Mouse (Mus musculus) liver, embryonic 15.5 days (tissue): ENCODE measurements around the gene Tas2r119. TPM values are rescaled to one million over a fixed set of nuclear protein-coding genes. Genes with fewer than 3 reads are reported as not detected.
"Not testable (repeated sequence)": the region's sequence is repeated elsewhere in the genome, so short reads cannot be mapped to it uniquely, and the experiment has no call there.

Experiments
- ATAC-seq: fragments of 200-750 bp; cut with Nextera tagmentation; 2 replicates; pipeline ENCODE4 v1.8.0; 2017; ENCODE audit warnings: moderate number of reproducible peaks, mild to moderate bottlenecking, moderate library complexity; ENCODE audit not compliant: insufficient read depth
- H3K27ac ChIP-seq: fragments of 300-500 bp; sonication (generic); replicated peaks from 2 replicates; pipeline ENCODE4 v1.5.1; 2015; ENCODE audit warnings: mild to moderate bottlenecking, inconsistent platforms
- H3K27me3 ChIP-seq: fragments of 300-500 bp; sonication (generic); 2 replicates; pipeline ENCODE4 v1.6.1; 2015; ENCODE audit warnings: mild to moderate bottlenecking, inconsistent platforms
- H3K36me3 ChIP-seq: fragments of 300-500 bp; sonication (generic); replicated peaks from 2 replicates; pipeline ENCODE4 v1.6.1; 2015; ENCODE audit warnings: moderate library complexity, mild to moderate bottlenecking, inconsistent platforms
- H3K4me1 ChIP-seq: fragments of 300-500 bp; sonication (generic); replicated peaks from 2 replicates; pipeline ENCODE4 v1.6.1; 2015; ENCODE audit warnings: inconsistent platforms
- H3K4me2 ChIP-seq: fragments of 300-500 bp; sonication (generic); 2 replicates; pipeline ENCODE4 v1.6.1; 2015; ENCODE audit warnings: moderate library complexity, mild to moderate bottlenecking, inconsistent platforms
- H3K4me3 ChIP-seq: fragments of 300-500 bp; sonication (generic); replicated peaks from 2 replicates; pipeline ENCODE4 v1.5.1; 2015; ENCODE audit warnings: mild to moderate bottlenecking, inconsistent platforms
- H3K9ac ChIP-seq: fragments of 300-500 bp; sonication (generic); 2 replicates; pipeline ENCODE4 v1.6.1; 2015; ENCODE audit warnings: moderate library complexity, mild to moderate bottlenecking, inconsistent platforms
- H3K9me3 ChIP-seq: fragments of 300-500 bp; sonication (generic); replicated peaks from 2 replicates; pipeline ENCODE4 v1.6.1; 2016; ENCODE audit warnings: inconsistent platforms
- WGBS: fragments of 180-500 bp; shearing (Covaris S2); methylation state at CpG from one replicate; pipeline ENCODE4 v1.1.7; 2015; ENCODE audit warnings: mixed read lengths; ENCODE audit not compliant: insufficient replicate concordance; 5-methylcytosine and 5-hydroxymethylcytosine counted together
- polyA plus RNA-seq: library from polyadenylated mRNA; unstranded; fragments of >200 nt; fragmentation: Nextera tagmentation; extraction: Ambion mirVana; gene quantifications from 2 replicates; pipeline ENCODE4 v1.2.1, GENCODE M21; 2015

The Tas2r119 gene
- polyA plus RNA-seq, 1 experiment from 2014 or later, result not detected

DNA sequence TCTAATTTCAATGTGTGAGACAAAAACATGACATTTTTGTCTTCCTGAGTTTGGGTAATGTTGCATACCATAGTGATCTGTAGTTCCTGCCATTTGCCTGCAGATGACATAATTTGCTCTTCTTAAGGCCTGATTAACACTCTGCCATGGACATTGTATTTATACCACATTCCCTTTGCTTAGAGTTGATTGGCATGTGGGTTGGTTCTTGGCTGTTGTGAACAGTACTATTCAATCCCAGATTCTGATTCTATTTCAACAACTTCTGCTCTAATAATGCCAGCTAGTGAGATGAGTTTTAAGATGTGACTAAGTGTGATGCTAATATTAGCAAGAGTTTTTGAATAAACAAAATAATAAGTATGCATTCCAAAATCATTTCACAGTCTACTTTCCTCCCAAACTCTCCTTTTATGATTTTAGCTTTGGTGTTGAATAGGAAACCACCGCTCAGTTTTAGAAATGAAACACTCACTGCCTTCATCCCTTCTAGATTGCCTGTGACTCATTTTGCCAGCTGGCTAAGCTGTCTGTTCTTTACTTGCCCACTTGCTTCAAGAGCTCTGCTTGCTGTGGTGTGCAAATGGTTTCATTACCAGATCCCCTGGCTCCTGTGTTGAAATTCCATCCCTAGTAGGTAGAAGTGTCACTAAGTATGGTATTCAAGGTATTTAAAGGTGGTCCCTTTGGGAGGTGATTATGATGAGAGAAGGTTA is 3.1 kb downstream of the Tas2r119 start:
- 74% methylated on average over 1 of the region's 1 CpGs for WGBS
- Histone ChIP-seq H3K9ac (no peak overlapping the region), H3K4me2 (no peak overlapping the region), H3K4me3 (no peak overlapping the region), H3K9me3 (no peaks in the 10 kb centered on the region), H3K4me1 (no peaks in the 10 kb centered on the region), H3K36me3 (no peaks in the 10 kb centered on the region), H3K27ac (no peak overlapping the region), H3K27me3 (no peaks in the 10 kb centered on the region)
- no peak for ATAC-seq

DNA sequence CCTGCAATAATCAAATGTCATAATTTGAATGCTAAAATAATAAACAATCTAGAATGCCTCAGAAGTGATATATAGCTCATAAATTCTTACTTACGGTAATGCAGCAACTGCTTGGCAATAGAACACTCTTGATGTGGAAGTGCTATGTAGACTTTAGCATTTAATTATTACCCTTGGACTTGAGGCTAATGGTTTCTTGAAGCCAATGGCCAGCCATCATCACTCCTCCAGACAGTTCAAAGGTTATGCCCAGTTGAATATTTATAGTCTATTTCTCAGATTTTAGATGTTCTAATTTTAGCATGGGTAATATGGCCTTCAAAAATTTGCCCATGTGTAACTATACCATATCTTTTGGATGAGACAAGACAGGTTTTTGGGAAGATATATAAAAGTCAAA is 4.9 kb downstream of the Tas2r119 start:
- H3K4me1 ChIP-seq, result no peaks in the 10 kb centered on the region
- no peak overlapping the region for H3K4me2 ChIP-seq
- no peak overlapping the region for H3K9ac ChIP-seq
- H3K27ac ChIP-seq, result no peak overlapping the region
- H3K27me3 ChIP-seq, result no peaks in the 10 kb centered on the region
- H3K9me3 ChIP-seq, result no peaks in the 10 kb centered on the region
- ATAC-seq, result no peak
- 85% methylated on average over 1 of the region's 1 CpGs for WGBS
- no peak overlapping the region for H3K4me3 ChIP-seq
- H3K36me3 ChIP-seq, result no peaks in the 10 kb centered on the region

DNA sequence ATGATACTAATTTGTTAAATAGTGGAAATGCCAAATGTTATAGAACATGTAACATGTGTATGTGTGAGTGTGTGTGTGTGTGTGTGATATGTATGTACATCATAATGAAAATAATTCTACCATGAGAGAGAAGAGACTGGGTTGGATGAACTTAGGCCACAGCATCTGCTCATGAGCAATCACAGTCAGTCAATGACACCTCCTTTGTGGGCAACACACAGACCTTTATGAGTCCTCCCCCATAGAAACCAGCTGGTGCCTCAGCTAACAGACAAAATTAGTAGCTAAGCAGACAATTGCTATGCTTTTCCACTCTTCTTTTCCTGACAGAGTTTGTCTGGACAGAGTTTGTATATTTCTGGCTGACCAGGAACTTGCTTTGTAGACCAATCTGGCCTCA is 7.9 kb downstream of the Tas2r119 start:
- no peak overlapping the region for H3K4me2 ChIP-seq
- H3K36me3 ChIP-seq, result no peaks in the 10 kb centered on the region
- no peaks in the 10 kb centered on the region for H3K4me1 ChIP-seq
- H3K27ac ChIP-seq, result no peak overlapping the region
- H3K9ac ChIP-seq, result no peak overlapping the region
- H3K27me3 ChIP-seq, result no peaks in the 10 kb centered on the region
- H3K9me3 ChIP-seq, result no peaks in the 10 kb centered on the region
- no peak overlapping the region for H3K4me3 ChIP-seq
- no peak for ATAC-seq

DNA sequence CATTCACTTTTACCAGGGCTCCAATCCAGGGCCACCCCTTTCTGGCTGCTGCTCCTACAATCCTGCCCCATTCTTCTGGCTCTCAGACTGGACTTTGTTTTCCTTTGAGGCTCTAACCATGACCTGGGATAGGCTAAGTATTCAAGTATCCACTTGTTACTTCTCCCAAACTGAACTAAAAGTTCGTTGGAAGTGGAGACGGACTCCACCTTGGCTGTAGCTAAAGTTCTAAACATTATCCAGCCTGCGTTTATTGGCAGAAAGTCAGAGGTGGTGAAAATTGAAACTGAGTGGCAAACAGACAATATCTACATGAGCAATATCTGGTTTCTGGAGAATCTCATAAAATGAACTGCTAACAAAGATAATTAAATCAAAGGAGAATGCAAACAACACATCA is 12.8 kb downstream of the Tas2r119 start:
- H3K9ac ChIP-seq, result no peak overlapping the region
- no peaks in the 10 kb centered on the region for H3K27me3 ChIP-seq
- WGBS, result 64% methylated on average over 3 of the region's 3 CpGs
- ATAC-seq, result no peak
- no peak overlapping the region for H3K4me2 ChIP-seq
- H3K4me3 ChIP-seq, result no peak overlapping the region
- H3K9me3 ChIP-seq, result no peaks in the 10 kb centered on the region
- H3K4me1 ChIP-seq, result no peaks in the 10 kb centered on the region
- H3K27ac ChIP-seq, result no peak overlapping the region
- no peaks in the 10 kb centered on the region for H3K36me3 ChIP-seq

DNA sequence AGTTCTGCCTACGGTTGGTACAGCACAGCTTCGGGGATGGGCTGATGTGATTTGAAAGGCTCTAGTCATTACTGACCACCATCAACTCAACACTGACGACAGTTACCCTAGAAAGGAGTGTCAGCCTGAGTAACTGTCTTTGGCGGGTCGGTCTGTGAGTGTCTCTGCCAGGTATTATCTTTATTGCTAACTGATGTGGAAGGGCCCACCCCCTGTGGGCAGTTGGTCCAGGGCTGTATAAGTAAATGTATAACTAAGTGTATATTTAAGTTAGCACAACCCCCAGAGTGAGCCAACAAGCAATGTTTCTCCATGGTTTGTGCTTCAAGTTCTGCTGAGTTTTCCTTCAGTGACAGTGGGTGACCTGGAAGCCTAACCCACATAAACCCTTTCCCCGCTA is 13.3 kb downstream of the Tas2r119 start:
- no peaks in the 10 kb centered on the region for H3K9me3 ChIP-seq
- H3K27me3 ChIP-seq, result no peaks in the 10 kb centered on the region
- ATAC-seq, result no peak
- H3K4me1 ChIP-seq, result no peaks in the 10 kb centered on the region
- no peak overlapping the region for H3K4me2 ChIP-seq
- WGBS, result 54% methylated on average over 6 of the region's 6 CpGs
- H3K4me3 ChIP-seq, result no peak overlapping the region
- no peak overlapping the region for H3K9ac ChIP-seq
- H3K36me3 ChIP-seq, result no peaks in the 10 kb centered on the region
- H3K27ac ChIP-seq, result no peak overlapping the region

DNA sequence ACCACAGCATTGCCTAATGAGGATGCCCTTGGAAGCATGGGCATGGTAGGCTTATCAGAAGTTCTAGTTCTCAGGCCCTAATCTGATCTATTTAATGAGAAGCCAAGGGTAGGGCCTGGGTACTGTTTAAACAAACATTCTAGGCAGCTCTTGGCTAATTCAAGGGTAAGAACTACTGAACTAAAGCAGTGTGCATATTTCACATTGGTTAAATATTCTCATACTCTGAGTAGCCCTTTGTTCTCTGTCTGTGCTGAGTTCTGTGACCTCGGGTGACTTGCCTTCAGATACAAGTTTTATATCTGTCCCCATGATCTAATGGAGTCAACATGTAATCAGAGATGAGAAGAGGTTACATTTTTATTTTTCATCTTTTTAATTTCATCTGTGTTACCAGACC is 15.9 kb downstream of the Tas2r119 start:
- no peaks in the 10 kb centered on the region for H3K4me1 ChIP-seq
- no peaks in the 10 kb centered on the region for H3K36me3 ChIP-seq
- H3K27me3 ChIP-seq, result no peaks in the 10 kb centered on the region
- 41% methylated on average over 1 of the region's 1 CpGs for WGBS
- no peak overlapping the region for H3K9ac ChIP-seq
- H3K4me2 ChIP-seq, result no peak overlapping the region
- no peak for ATAC-seq
- H3K4me3 ChIP-seq, result no peak overlapping the region
- no peaks in the 10 kb centered on the region for H3K9me3 ChIP-seq
- no peak overlapping the region for H3K27ac ChIP-seq

DNA sequence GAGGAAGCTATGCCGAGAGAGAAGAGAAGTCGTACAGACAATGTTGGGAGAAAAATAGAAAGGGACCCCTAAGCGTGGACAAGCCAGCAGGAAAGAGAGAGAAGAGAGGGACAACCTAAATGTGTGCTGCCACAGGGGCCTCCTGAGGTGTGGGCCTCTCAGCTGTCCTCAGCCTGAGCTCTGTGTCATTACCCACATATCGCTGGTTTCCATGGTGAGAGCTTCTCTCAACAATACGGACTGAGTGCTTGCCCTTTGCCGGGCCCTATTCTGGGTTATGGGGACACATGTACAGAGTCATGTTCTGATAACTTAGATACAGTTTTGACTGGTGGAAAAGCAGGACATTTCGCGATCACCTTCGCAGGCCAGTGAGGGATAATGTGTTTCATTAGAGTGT is 21.0 kb downstream of the Tas2r119 start:
- 69% methylated on average over 9 of the region's 9 CpGs for WGBS
- no peak overlapping the region for H3K27ac ChIP-seq
- ATAC-seq, result no peak

DNA sequence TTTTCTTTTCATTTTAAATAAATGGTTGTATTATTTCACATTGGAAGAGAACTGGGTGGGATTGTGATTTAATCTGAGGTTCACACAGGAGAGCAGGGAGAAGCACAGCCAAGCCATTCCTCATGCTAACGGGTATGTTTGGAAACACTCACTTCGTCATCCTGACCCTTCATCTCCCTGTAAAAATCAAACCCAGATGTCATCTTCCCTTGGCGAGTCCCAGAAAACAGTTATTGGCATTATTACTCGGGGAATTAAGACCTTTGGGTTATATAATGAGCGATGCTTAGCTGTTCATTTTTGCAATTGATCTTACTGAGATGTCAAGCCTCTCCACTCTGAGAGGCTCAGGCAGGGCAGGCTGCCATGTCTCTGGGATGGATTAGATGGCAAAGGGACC is 21.5 kb downstream of the Tas2r119 start:
- 64% methylated on average over 5 of the region's 5 CpGs for whole genome bisulfite sequencing
- Histone ChIP-seq H3K9ac (no peak overlapping the region), H3K36me3 (no peaks in the 10 kb centered on the region), H3K9me3 (no peaks in the 10 kb centered on the region), H3K4me1 (no peaks in the 10 kb centered on the region), H3K27ac (no peak overlapping the region), H3K4me3 (no peak overlapping the region), H3K27me3 (no peaks in the 10 kb centered on the region), H3K4me2 (no peak overlapping the region)
- ATAC-seq, result no peak

More for the DNA sequence above, 21.0 kb downstream of the Tas2r119 start:
- no peaks in the 10 kb centered on the region for H3K36me3 ChIP-seq
- no peaks in the 10 kb centered on the region for H3K9me3 ChIP-seq
- H3K4me2 ChIP-seq, result no peak overlapping the region
- no peaks in the 10 kb centered on the region for H3K27me3 ChIP-seq
- no peaks in the 10 kb centered on the region for H3K4me1 ChIP-seq
- no peak overlapping the region for H3K9ac ChIP-seq
- H3K4me3 ChIP-seq, result no peak overlapping the region

DNA sequence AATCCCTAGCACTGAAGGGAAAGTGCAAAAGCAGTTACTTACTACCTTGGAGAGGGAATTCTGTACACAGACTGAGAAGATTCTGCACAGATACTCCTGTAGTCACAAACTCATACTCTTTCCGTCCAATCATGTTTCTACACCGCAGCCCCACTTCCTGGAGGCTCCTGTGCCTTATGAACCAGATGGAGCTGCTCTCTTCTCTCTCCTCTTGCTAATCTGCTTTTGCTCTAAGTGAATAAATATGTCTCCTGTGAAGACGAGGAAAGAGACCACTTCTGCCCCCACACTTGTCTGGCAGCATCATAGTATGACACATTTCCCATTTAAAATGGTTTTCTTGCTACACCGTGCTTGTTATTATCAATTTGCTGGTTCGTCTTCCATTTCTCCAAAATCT is 26.2 kb downstream of the Tas2r119 start:
- Histone ChIP-seq H3K4me1 (no peaks in the 10 kb centered on the region), H3K9ac (no peak overlapping the region), H3K27ac (no peak overlapping the region), H3K27me3 (no peaks in the 10 kb centered on the region), H3K9me3 (no peaks in the 10 kb centered on the region), H3K4me2 (no peak overlapping the region), H3K36me3 (no peaks in the 10 kb centered on the region), H3K4me3 (no peak overlapping the region)
- WGBS, result 59% methylated on average over 5 of the region's 5 CpGs
- no peak for ATAC-seq

DNA sequence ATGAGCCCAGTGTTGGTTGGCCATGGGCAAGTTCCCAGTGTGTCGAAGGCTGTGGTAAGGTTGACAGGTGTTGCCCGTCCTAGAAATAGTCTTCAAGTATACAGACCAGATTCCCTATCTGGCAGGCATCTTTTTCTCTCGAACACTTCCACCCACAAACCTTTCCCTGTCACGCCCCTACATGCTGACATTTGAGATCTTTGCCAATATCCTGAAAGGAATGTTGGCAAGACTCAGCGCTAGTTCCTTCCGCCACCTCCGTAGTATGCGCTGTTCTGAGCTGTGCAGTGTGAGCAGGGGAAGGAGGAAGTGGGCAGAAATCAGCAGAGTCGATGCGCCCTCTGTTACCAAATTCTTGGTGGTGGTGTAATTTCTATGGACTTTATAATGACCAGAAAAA is 27.8 kb downstream of the Tas2r119 start:
- Histone ChIP-seq H3K27me3 (no peaks in the 10 kb centered on the region), H3K9me3 (no peaks in the 10 kb centered on the region), H3K4me1 (no peaks in the 10 kb centered on the region), H3K36me3 (no peaks in the 10 kb centered on the region), H3K4me2 (no peak overlapping the region), H3K4me3 (no peak overlapping the region), H3K27ac (no peak overlapping the region), H3K9ac (no peak overlapping the region)
- 59% methylated on average over 10 of the region's 10 CpGs for WGBS
- ATAC-seq, result no peak

DNA sequence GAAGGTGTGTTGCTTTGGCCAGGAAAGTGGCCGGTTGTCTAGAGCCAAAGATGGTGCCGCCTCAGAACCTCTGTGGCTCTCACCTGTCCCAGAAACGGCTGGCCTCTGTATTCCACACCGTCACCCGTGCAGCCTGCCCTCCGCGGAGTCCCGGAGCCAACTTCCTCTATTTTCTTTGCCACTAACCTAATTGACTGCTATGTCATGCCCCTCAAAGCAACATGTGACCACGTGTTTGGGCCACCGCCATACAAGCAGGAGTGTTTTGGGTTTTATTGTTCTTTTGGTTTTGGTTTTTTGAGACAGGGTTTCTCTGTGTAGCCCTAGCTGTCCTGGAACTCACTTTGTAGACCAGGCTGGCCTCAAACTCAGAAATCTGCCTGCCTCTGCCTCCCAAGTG is 37.6 kb downstream of the Tas2r119 start:
- H3K4me3 ChIP-seq, H3K27me3 ChIP-seq, H3K4me1 ChIP-seq, H3K4me2 ChIP-seq, H3K9ac ChIP-seq, H3K27ac ChIP-seq, H3K36me3 ChIP-seq, ATAC-seq, H3K9me3 ChIP-seq: not testable (repeated sequence)
- WGBS, result 59% methylated on average over 10 of the region's 10 CpGs

DNA sequence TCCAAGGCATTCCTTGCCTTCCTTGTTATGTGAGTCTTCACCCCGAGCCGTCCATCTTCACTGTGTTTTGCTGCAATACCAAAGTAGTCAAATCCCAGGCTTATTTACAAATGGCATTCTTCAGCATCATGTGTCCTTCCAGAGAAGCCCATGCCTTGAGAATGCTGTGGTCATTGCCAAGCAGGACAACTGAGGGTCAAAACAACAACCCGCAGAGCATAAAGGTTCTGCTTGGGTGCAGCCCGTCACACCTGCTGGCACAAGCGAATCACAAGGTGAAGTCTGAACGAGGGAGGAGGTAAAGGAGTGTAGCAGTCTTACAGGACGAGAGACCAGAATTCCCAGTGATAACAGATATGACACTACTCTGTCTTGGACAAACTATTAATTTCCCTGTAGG is 45.9 kb downstream of the Tas2r119 start:
- Histone ChIP-seq H3K4me2 (no peak overlapping the region), H3K27me3 (no peaks in the 10 kb centered on the region), H3K9me3 (no peaks in the 10 kb centered on the region), H3K27ac (no peak overlapping the region), H3K4me1 (no peaks in the 10 kb centered on the region), H3K36me3 (no peaks in the 10 kb centered on the region), H3K4me3 (no peak overlapping the region), H3K9ac (no peak overlapping the region)
- 78% methylated on average over 7 of the region's 7 CpGs for WGBS
- no peak for ATAC-seq
